Mouse (Mus musculus) E14TG2a.4 (cell line): ENCODE results near the gene Dcun1d5.

Experiments used
- CTCF ChIP-seq: conservative IDR thresholded peaks from 2 replicates; pipeline ENCODE4 v1.5.1; 2014; ENCODE audit warnings: low read length
- NANOG ChIP-seq: IDR thresholded peaks from 2 replicates; pipeline ENCODE4 v1.6.1; 2014; ENCODE audit warnings: borderline replicate concordance, low read length, mixed read lengths
- POU5F1 ChIP-seq: IDR thresholded peaks from 2 replicates; pipeline ENCODE4 v1.6.1; 2014; ENCODE audit warnings: low read length, borderline replicate concordance

DNA sequence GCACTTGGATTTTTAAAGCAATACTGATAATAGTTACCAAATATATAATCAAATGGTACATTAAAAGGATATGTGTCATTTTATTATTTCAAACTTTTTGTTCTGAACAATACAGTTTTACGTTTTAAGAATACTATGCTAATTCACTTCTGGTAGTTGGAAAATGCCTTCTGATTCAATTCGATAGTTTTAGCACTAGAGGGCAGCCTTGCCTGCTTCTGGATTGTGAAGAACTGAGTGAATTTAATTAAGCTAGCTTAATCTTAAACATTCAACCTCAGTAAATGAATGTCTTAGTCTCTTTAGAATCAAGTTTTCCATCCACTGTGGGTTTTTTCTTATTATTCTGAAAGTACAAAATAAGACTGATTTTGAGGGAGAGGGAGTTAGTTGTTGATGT lies 31.9 kb downstream of the Dcun1d5 start:
- TF ChIP-seq CTCF, result peak; percentile 57
- no peak for TF ChIP-seq NANOG
- TF ChIP-seq POU5F1, result no peak
